Mouse (Mus musculus) intestine, embryonic 15.5 days (tissue): ENCODE results near the gene Wdsub1. TPM values are rescaled to one million over a fixed set of nuclear protein-coding genes. Genes with fewer than 3 reads are reported as not detected.

Source experiments
- ATAC-seq: fragments of 200-750 bp; cut with Nextera tagmentation; 2 replicates; pipeline ENCODE4 v1.8.0; 2017; ENCODE audit warnings: moderate TSS enrichment, moderate library complexity
- H3K27ac ChIP-seq: fragments of 300-500 bp; sonication (generic); 2 replicates; pipeline ENCODE4 v1.5.1; 2015; ENCODE audit warnings: mild to moderate bottlenecking, inconsistent platforms
- H3K27me3 ChIP-seq: fragments of 300-500 bp; sonication (generic); replicated peaks from 2 replicates; pipeline ENCODE4 v1.6.1; 2015; ENCODE audit warnings: inconsistent platforms
- H3K36me3 ChIP-seq: fragments of 300-500 bp; sonication (generic); 2 replicates; pipeline ENCODE4 v1.6.1; 2015; ENCODE audit warnings: inconsistent platforms
- H3K4me1 ChIP-seq: fragments of 300-500 bp; sonication (generic); replicated peaks from 2 replicates; pipeline ENCODE4 v1.6.1; 2015; ENCODE audit warnings: inconsistent platforms
- H3K4me2 ChIP-seq: fragments of 300-500 bp; sonication (generic); replicated peaks from 2 replicates; pipeline ENCODE4 v1.6.1; 2015; ENCODE audit warnings: mild to moderate bottlenecking, inconsistent platforms
- H3K4me3 ChIP-seq: fragments of 300-500 bp; sonication (generic); replicated peaks from 2 replicates; pipeline ENCODE4 v1.5.1; 2015; ENCODE audit warnings: inconsistent platforms
- H3K9ac ChIP-seq: fragments of 300-500 bp; sonication (generic); 2 replicates; pipeline ENCODE4 v1.6.1; 2015; ENCODE audit warnings: inconsistent platforms
- H3K9me3 ChIP-seq: fragments of 300-500 bp; sonication (generic); 2 replicates; pipeline ENCODE4 v1.6.1; 2016; ENCODE audit warnings: inconsistent platforms
- WGBS: fragments of 180-500 bp; shearing (Covaris S2); methylation state at CpG from one replicate; pipeline ENCODE4 v1.1.7; 2015; 5-methylcytosine and 5-hydroxymethylcytosine counted together
- polyA plus RNA-seq: library from polyadenylated mRNA; unstranded; fragments of >200 nt; fragmentation: Nextera tagmentation; extraction: Ambion mirVana; gene quantifications from 2 replicates; pipeline ENCODE4 v1.2.1, GENCODE M21; 2015

Gene Wdsub1
- polyA plus RNA-seq, 1 experiment from 2014 or later = 33.3 TPM

- Histone ChIP-seq H3K4me3 (no peak overlapping the region), H3K27ac (peak overlapping the region; percentile 60), H3K4me1 (peaks cover 8% of the 10 kb centered on the region; the same call in 1 of the 2 replicates), H3K36me3 (peaks cover 17% of the 10 kb centered on the region), H3K9ac (0 out of 2 replicates have a peak overlapping the region, but pooled peaks have one; percentile 3), H3K4me2 (no peak overlapping the region; the same call in 1 of the 2 replicates), H3K27me3 (no peaks in the 10 kb centered on the region), H3K9me3 (no peaks in the 10 kb centered on the region)
- 59% methylated on average over 12 of the region's 12 CpGs for WGBS
- peak; percentile 87 for ATAC-seq
Observed at GRCm38 (mm10) chr2:59841189-59841939, 41.0 kb downstream of the Wdsub1 start.

- no peak overlapping the region for H3K9ac ChIP-seq
- no peak overlapping the region for H3K27ac ChIP-seq
- H3K27me3 ChIP-seq = no peaks in the 10 kb centered on the region
- H3K4me2 ChIP-seq = no peak overlapping the region
- 68% methylated on average over 4 of the region's 4 CpGs for WGBS
- H3K4me1 ChIP-seq = peaks cover 8% of the 10 kb centered on the region; the same call in 1 of the 2 replicates
- no peaks in the 10 kb centered on the region for H3K9me3 ChIP-seq
- ATAC-seq = no peak
- peaks cover 20% of the 10 kb centered on the region for H3K36me3 ChIP-seq
- no peak overlapping the region for H3K4me3 ChIP-seq
Observed at GRCm38 (mm10) chr2:59840191-59840590, 42.2 kb downstream of the Wdsub1 start.

GRCm38 (mm10) chr2:59839755-59840154 is 42.6 kb downstream of the Wdsub1 start:
- no peak overlapping the region for H3K4me2 ChIP-seq

GRCm38 (mm10) chr2:59838825-59839224 is 43.6 kb downstream of the Wdsub1 start:
- peaks cover 32% of the 10 kb centered on the region for H3K36me3 ChIP-seq
- H3K9ac ChIP-seq = no peak overlapping the region
- ATAC-seq = no peak
- no peak overlapping the region for H3K4me2 ChIP-seq
- no peak overlapping the region for H3K27ac ChIP-seq
- no peaks in the 10 kb centered on the region for H3K27me3 ChIP-seq
- peaks cover 8% of the 10 kb centered on the region; the same call in 1 of the 2 replicates for H3K4me1 ChIP-seq
- 76% methylated on average over 8 of the region's 8 CpGs for WGBS
- H3K4me3 ChIP-seq = no peak overlapping the region
- no peaks in the 10 kb centered on the region for H3K9me3 ChIP-seq

More at GRCm38 (mm10) chr2:59839755-59840154, 42.6 kb downstream of the Wdsub1 start:
- peaks cover 8% of the 10 kb centered on the region; the same call in 1 of the 2 replicates for H3K4me1 ChIP-seq
- H3K27me3 ChIP-seq = no peaks in the 10 kb centered on the region
- no peaks in the 10 kb centered on the region for H3K9me3 ChIP-seq
- no peak overlapping the region for H3K27ac ChIP-seq
- peaks cover 24% of the 10 kb centered on the region for H3K36me3 ChIP-seq
- H3K9ac ChIP-seq = no peak overlapping the region
- WGBS = 86% methylated on average over 2 of the region's 2 CpGs
- ATAC-seq = no peak
- H3K4me3 ChIP-seq = no peak overlapping the region

GRCm38 (mm10) chr2:59831831-59832230 is 50.6 kb downstream of the Wdsub1 start:
- WGBS = 83% methylated on average over 7 of the region's 7 CpGs
- no peak for ATAC-seq

GRCm38 (mm10) chr2:59830940-59831339 is 51.5 kb downstream of the Wdsub1 start:
- no peaks in the 10 kb centered on the region for H3K9me3 ChIP-seq
- H3K4me2 ChIP-seq = no peak overlapping the region
- H3K4me3 ChIP-seq = no peak overlapping the region
- H3K9ac ChIP-seq = no peak overlapping the region
- no peak overlapping the region for H3K27ac ChIP-seq
- H3K36me3 ChIP-seq = peaks cover 16% of the 10 kb centered on the region; the same call in 1 of the 2 replicates
- no peaks in the 10 kb centered on the region for H3K27me3 ChIP-seq
- no peak for ATAC-seq
- 83% methylated on average over 5 of the region's 5 CpGs for WGBS
- H3K4me1 ChIP-seq = peaks cover 23% of the 10 kb centered on the region

More at GRCm38 (mm10) chr2:59831831-59832230, 50.6 kb downstream of the Wdsub1 start:
- H3K4me1 ChIP-seq = peaks cover 23% of the 10 kb centered on the region
- no peaks in the 10 kb centered on the region for H3K27me3 ChIP-seq
- peaks cover 22% of the 10 kb centered on the region; the same call in 1 of the 2 replicates for H3K36me3 ChIP-seq
- H3K4me2 ChIP-seq = no peak overlapping the region
- no peaks in the 10 kb centered on the region for H3K9me3 ChIP-seq
- H3K27ac ChIP-seq = no peak overlapping the region
- no peak overlapping the region for H3K4me3 ChIP-seq
- H3K9ac ChIP-seq = no peak overlapping the region

GRCm38 (mm10) chr2:59830151-59830550 is 52.2 kb downstream of the Wdsub1 start:
- ATAC-seq = peak; percentile 27; the same call in 1 of the 2 replicates
- Histone ChIP-seq H3K4me3 (no peak overlapping the region), H3K9ac (no peak overlapping the region), H3K36me3 (peaks cover 13% of the 10 kb centered on the region; the same call in 1 of the 2 replicates), H3K27ac (no peak overlapping the region), H3K4me2 (no peak overlapping the region), H3K27me3 (no peaks in the 10 kb centered on the region), H3K9me3 (no peaks in the 10 kb centered on the region), H3K4me1 (peaks cover 23% of the 10 kb centered on the region)
- WGBS = 37% methylated on average over 9 of the region's 9 CpGs

GRCm38 (mm10) chr2:59829718-59830117 is 52.7 kb downstream of the Wdsub1 start:
- Histone ChIP-seq H3K27me3 (no peaks in the 10 kb centered on the region), H3K4me2 (no peak overlapping the region), H3K4me3 (no peak overlapping the region), H3K27ac (0 out of 2 replicates have a peak overlapping the region, but pooled peaks have one; percentile 32), H3K9ac (no peak overlapping the region), H3K9me3 (no peaks in the 10 kb centered on the region), H3K36me3 (0 out of 2 replicates have a peak, but pooled peaks cover 10% of the 10 kb centered on the region), H3K4me1 (peaks cover 23% of the 10 kb centered on the region)
- WGBS = 72% methylated on average over 7 of the region's 7 CpGs
- peak; percentile 42; the same call in 1 of the 2 replicates for ATAC-seq

- Histone ChIP-seq H3K4me2 (no peak overlapping the region), H3K27me3 (no peaks in the 10 kb centered on the region), H3K4me1 (peaks cover 23% of the 10 kb centered on the region), H3K4me3 (no peak overlapping the region), H3K27ac (0 out of 2 replicates have a peak overlapping the region, but pooled peaks have one; percentile 32), H3K9ac (no peak overlapping the region), H3K36me3 (peaks cover 3% of the 10 kb centered on the region; the same call in 1 of the 2 replicates), H3K9me3 (no peaks in the 10 kb centered on the region)
- ATAC-seq = peak; percentile 28
- 25% methylated on average over 14 of the region's 14 CpGs for WGBS
Observed at GRCm38 (mm10) chr2:59828777-59829508, 53.4 kb downstream of the Wdsub1 start.

GRCm38 (mm10) chr2:59828103-59828655 is 54.2 kb downstream of the Wdsub1 start:
- Histone ChIP-seq H3K4me1 (peaks cover 23% of the 10 kb centered on the region), H3K36me3 (no peaks in the 10 kb centered on the region; the same call in 1 of the 2 replicates), H3K4me2 (no peak overlapping the region), H3K27ac (no peak overlapping the region), H3K4me3 (no peak overlapping the region), H3K9me3 (no peaks in the 10 kb centered on the region), H3K27me3 (no peaks in the 10 kb centered on the region), H3K9ac (no peak overlapping the region)
- WGBS = 73% methylated on average over 11 of the region's 11 CpGs
- no peak for ATAC-seq

- no peaks in the 10 kb centered on the region; the same call in 1 of the 2 replicates for H3K36me3 ChIP-seq
- H3K4me1 ChIP-seq = peaks cover 23% of the 10 kb centered on the region
- H3K9me3 ChIP-seq = no peaks in the 10 kb centered on the region
- H3K4me2 ChIP-seq = no peak overlapping the region
- H3K27ac ChIP-seq = no peak overlapping the region
- ATAC-seq = no peak
- no peak overlapping the region for H3K4me3 ChIP-seq
- H3K27me3 ChIP-seq = no peaks in the 10 kb centered on the region
- WGBS = 88% methylated on average over 4 of the region's 4 CpGs
- H3K9ac ChIP-seq = no peak overlapping the region
Observed at GRCm38 (mm10) chr2:59825380-59825779, 57.0 kb downstream of the Wdsub1 start.

GRCm38 (mm10) chr2:59824289-59824688 is 58.1 kb downstream of the Wdsub1 start:
- Histone ChIP-seq H3K9me3 (no peaks in the 10 kb centered on the region), H3K27me3 (no peaks in the 10 kb centered on the region), H3K4me3 (no peak overlapping the region), H3K27ac (no peak overlapping the region), H3K36me3 (peaks cover 9% of the 10 kb centered on the region; the same call in 1 of the 2 replicates), H3K9ac (no peak overlapping the region), H3K4me1 (peaks cover 14% of the 10 kb centered on the region), H3K4me2 (no peak overlapping the region)
- no peak for ATAC-seq
- WGBS = 71% methylated on average over 8 of the region's 8 CpGs
